Mouse (Mus musculus): ENCODE measurements at regions not wholly inside any gene's neighbourhood (a gene's known extent, or its start where the extent isn't known, plus 50 kb on each side); places are given as distances from the start of the nearest gene placed in this dataset.

DNA sequence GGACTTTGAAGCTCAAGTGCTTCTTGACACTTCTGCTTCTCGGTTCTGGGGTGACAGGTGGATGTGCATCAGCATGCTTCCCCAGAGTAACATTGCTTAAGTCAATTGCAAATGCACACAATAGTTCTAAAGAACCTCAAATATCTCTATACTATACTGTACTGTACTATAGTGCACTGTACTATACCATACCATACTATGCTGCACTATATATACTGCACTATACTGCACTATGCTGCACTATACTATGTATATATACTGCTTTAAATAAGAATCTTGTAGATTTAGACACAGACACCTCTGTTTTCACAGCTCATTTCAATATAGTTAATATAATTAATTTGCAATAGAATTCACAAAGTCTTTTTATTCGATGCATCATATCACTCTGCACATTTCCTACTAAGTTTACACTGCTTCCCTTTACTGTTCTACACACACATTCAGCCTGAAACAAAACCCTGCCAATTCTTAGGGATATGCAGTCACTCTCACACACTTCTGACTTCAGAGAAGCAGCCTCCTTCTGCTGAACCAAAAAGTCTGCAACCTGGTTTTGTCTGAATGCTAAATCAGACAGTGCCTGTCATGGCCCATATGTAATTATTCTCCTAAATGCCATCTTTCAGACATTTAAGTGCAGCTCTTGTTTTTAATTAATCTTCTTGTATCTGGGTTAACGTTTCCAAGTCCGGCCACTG, 570.8 kb upstream of the Map3k7 start:
- DNase-seq (ENCODE audit: low read depth, low spot score), result no peak

DNA sequence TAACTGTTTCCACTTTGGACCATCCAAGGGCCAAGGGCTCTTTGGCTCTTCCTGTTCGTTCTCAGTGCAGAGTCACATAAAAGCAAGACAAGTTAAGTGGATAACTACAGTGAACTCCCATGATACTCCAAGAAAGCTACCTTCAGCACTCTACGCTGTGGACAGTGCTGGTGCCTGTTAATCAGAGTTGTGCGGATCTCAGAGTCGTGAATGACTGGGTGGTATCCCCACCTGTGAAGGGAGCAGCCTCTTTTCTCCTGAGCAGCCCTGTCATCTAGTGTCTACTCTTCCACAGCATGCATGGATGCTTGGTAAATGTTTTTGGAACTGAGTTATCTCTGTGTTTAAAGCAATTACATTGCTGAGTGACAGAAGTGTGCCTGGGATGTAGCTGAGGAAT, 568.4 kb upstream of the Map3k7 start:
- DNase-seq (ENCODE audit: low read depth, low spot score), result no peak

DNA sequence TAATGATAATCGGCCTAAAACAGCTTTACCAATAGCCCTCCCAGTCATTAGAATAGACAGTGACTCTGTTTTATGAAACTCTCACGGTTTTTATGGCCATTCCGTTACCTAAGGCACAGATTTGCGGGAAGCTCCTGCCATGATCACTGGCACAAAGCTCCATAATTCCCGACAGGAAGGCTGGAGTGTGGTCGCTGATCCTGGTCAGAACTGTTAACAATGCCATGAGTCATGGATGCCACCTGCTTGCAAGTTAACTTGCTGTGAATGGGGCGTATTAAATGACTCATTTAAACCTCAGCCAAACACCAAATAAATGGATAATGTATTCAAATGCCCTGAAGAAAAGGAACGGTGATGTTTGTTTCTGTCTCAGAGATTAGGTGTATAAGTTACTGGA, 559.9 kb upstream of the Map3k7 start:
- DNase-seq (ENCODE audit: low read depth, low spot score), result no peak

DNA sequence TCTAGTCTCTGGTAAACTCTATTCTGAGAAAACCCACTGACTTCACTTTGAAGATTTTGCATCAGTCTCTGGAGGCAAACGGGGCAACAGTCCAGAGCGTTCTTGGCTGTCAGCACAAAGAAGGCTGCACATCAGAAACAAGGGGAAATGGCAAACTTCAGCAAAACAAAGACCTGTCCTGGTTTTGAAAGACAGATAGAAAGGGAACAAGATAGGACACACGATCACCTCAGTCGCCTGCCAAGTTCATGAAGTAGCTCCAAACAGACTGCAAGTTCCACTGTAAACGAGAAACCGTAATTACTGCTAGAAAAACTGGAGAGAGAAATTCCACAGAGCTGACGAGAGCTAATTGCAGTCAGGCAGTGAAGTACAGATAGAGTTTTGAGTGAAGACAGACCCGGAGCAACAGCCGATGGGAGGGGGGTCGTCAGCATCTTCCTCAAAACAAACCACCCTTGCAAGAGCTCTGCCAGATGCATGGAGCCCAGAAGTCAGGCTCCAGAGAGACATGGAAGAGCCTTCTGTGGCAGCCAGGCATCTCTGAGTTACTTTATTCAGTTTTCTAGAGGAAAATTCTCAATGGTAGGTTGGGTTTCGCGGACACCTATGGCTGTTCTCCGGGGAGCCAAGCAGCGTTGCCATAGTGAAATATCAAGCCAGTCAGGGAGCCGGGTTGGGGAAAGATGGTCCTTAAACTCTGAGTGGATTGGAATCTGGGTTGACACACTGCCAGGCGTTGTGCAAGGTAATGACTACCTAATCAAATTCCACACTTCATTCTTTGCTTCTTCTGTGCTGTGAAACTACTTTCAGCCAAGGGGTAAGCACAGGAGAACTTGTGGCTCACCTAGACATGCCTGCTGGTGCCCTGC, 558.8 kb upstream of the Map3k7 start:
- no peak for DNase-seq (ENCODE audit: low read depth, low spot score)

DNA sequence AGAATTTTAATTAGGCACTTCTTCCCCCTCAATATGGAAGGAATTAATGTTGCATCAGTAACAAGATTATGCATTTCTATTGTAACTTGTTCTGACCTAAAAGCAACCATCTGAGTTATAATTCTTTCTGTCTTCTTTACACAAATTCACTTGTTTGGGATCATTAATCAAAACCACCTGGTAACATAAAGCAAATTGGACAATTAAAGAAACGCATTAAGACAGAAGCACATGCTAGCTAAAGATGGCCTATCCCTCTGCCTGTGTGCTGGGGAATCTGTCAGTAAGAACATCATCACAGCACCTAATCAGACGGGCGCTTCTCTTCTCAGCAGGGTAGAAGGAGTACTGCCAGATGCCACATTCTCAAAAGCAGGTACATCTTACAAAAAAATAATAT, 553.7 kb upstream of the Map3k7 start:
- no peak for DNase-seq (ENCODE audit: low read depth, low spot score)

DNA sequence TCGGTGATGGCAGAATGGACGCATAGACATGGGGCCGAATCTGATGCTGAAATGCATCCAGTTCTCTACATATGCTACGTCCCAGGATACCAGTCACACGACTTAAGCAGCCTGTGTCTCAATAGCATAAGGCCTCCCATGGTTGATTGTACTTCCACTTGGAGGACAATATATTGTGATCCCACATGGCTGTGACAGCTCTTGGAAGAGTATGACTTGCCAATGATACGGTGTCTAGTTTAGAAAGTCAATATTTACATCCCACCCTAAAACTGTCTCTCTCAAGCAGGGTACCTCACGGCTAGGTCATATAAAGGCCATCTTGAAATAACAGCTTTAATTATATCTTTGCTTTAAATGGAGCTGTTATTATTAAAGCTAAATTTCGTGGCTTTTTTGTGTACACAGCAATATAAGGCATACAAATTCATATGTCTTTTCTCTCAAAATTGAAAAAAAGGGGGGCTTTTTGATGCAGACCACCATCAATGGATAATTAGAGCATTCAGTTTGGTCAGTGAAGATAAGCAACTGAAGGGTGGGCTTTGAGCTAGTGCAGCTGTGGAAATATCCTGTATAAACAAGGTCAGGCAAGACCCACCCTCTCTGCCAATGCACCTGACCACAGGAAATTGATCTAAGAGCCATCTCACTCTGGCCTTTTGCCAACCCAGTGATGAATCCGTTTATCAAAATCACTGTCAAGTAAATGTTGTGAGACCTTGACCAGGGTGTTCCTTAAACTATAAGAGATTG, 551.9 kb upstream of the Map3k7 start:
- no peak for DNase-seq (ENCODE audit: low read depth, low spot score)

DNA sequence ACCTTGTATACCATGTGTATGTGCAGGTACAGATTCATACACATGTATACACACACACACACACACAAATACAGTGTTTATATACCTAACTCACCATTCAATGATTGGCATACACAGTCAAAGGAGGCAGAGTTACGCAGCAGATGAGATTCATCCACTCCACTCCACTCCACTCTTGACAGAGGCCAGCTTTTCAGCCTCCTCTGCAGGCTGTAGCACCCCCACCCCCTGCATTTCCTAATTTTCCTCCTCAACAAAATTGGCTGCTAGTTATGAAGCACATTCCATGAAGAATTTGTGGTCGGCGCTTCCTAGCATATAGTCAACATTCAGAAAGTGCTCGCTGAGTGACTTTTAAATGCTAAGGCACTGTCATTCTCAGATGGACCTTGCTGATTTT, 546.7 kb upstream of the Map3k7 start:
- DNase-seq (ENCODE audit: low read depth, low spot score), result no peak

DNA sequence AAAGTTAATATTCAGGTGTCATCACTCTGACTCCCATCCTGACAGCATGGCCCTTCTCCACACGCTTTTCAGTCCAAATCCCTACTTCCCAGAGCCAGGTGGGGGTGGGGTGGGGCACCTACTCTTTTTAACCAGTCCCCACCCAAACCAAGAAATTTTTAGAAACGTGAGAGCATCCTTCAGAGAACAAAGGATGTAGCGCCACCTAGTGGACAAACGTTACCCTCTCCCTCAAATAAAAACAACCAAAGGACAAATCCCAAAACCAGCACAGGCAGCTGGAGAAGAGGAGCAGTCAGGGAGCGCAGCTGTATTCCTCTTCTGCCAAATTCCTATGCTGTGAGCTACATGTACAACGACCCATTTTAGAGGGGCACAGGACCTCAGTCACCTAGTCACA, 544.7 kb upstream of the Map3k7 start:
- DNase-seq (ENCODE audit: low read depth, low spot score), result peak; percentile 37

DNA sequence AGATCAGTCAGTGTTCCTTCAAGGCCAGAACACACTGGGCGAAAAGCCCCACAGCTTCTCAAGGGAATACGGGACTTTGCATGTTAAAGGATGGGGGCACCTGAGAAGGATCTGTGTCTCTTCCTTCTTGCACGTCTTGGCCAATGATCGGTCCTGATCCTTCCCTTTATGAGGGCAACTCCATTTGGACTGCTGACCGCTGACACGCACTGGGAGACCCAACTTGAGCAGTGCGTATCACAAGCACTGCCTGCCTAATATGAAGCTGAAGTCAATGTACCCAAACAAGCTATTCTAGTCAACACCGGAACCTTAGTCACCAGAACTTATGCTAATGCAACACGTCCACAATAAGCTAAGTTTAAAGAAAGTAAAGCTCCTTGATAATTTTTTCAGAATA, 543.7 kb upstream of the Map3k7 start:
- DNase-seq (ENCODE audit: low read depth, low spot score), result no peak

DNA sequence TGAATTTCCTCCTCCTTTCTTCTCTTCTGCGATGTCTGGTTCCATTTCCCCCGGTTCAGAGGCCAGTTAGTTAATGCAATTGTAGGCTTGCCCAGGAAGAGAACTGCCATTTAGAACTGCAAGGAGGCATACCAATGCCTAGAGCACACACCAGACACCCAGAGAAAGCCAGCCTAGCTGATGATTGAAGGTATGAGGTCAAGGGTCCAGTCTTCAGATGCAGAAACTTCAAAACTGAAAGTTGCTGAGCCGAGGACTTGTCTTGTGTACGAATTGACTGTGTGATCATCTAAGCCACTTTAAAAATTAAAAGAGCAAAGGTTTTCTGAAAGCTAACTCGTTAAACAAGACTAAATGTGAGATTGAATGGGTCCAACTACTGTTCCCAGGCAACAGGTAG, 542.5 kb upstream of the Map3k7 start:
- no peak for DNase-seq (ENCODE audit: low read depth, low spot score)

DNA sequence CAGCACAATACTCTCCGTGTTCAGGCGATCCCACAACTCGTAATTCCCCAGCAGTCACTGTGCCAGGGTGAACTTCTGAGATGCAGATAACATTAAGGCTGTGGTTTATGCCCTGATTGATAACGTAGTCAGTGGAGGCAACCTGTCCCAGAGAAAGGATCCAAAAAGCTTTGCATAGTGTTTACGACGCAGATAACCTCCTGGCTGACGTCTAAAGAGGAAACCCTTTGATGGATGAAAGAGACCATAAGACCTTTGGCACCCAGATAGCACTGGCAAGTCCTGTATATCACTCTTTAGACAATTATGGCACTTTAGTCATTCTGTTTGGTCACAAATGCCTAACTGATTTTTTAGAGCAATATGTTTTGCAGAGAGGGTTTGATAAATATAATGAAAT, 538.8 kb upstream of the Map3k7 start:
- no peak for DNase-seq (ENCODE audit: low read depth, low spot score)

DNA sequence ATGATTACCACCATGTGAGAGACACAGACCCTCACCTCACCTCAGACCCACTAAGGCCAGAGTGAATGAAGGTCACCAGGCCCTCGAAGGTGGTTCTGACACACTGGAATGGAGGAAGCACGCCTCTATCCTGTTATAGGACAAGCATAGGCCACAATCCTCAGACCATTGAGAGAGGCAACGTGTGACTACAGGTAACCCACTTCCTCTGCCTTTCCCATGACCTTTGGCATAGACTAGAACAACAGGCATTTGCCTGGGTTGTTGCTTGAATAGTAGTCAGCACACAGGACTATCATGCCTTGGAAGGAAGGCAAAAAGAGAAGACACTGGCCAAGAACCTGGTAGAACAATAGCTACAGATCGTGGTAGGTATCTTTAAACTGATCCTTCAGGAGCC, 538.2 kb upstream of the Map3k7 start:
- DNase-seq (ENCODE audit: low read depth, low spot score), result no peak

DNA sequence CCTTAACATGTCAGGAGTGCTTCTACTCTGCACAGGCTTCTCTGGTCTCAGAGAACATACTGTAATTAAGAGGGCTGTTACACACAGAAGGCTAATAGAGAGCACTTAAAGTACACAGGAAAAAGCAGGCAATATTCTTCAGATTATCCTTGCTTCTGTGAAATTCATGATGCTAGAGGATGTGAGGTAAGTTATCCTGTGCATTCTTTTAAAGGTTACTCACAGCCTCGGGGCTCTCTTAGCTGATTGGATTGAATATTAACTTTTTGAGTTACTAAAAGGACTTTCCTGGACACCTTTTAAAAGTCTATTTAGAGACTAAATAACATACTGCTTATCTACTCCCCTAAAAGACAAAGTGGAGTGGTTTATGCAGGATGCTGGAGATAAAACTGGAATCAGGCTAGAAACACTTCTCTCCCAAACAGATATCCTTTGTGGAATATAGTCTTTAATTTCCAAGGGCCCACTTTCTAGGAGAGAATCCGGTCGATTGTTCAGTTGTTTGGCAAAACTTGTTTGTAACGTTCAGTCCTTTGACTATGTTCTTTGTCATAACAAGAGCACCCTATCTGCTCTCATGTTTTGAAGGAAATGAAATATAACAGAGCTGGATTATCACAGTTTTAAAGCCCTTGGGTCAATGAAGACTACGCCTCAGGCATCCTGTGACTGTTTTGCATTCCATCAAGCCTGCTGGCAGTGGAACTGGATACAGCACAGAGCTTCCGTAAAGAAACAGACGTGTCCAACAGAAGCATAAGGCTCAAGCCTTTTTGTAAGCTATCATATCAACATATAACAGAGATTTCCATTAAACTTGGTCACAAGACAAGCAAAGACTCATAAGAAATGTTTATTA, 537.5 kb upstream of the Map3k7 start:
- no peak for DNase-seq (ENCODE audit: low read depth, low spot score)

DNA sequence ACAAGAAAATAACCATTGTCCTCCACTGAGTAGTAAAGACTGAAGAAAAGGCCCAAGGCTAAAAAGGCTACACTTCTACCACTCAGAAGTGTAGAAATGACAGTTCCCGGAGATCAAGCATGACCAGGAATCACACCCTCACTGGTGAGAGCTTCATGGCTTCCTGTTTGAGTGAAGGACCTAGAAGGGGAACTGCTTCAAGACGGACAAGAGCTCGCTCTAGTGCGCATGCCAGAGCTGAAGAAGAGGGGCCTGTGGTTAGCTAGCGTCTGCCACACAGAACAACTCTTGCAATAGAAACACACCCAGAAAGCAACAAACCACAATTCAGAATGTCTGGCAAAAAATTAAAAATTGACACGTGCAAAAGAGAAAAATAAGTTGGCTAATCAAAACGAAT, 530.0 kb upstream of the Map3k7 start:
- no peak for DNase-seq (ENCODE audit: low read depth, low spot score)

DNA sequence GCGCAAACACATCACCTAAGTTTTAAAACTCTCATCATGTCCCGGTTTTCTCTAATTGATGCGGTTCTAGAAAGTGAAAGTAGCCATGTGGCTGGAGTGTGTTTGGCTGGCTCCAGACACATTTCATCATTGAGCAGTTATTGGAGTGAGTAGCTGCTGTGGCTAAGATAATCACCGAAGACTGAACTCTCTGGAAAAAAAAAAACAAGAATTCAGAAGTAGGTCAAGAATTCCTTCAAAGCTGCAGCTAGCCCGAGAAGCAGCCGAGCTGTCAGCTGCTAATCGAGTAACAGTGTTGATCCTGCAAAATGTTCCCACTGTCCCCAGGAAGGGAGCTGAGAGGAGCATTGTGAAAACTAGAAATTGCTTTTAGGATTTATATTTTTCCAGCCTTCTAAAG, 509.0 kb upstream of the Map3k7 start:
- no peak for DNase-seq (ENCODE audit: low read depth, low spot score)

DNA sequence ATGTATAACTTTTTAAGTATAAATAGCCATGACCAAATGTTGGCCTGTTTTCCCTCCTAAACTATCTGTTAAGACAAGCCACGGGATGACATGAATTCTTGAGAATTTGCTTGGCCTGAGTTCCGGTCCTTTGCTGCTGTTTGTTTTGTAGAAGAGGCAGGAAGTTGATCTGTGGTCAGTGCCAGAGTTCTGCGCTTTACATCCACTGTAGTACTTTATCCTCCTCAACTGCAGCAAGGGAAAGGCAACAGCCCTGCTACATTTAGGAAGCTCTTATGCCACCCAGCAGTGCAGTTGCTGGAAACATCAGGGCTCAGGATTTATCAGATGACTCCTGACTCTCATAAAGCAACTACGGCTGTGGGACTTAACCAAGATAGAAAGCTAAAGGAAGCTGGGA, 508.4 kb upstream of the Map3k7 start:
- DNase-seq (ENCODE audit: low read depth, low spot score), result no peak

DNA sequence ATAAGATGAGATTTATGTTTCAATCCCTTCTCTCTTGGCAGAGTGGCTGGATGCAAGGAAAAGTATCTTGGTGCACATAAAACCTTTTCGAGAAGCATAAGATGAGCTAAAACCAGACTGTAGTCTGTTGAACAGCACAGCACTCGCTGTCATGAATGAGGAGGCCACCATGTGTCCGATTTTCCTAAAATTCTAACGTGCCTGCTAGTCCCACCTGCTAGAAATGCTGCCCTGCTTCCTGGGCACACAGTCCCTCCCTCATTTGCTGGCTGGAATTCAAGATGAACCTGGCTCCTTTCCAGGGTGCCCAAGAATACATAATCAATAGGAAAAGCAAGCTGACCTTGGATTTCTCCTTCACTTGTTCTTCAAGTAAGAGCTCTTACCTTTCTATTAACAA, 501.4 kb upstream of the Map3k7 start:
- no peak for DNase-seq (ENCODE audit: low read depth, low spot score)

DNA sequence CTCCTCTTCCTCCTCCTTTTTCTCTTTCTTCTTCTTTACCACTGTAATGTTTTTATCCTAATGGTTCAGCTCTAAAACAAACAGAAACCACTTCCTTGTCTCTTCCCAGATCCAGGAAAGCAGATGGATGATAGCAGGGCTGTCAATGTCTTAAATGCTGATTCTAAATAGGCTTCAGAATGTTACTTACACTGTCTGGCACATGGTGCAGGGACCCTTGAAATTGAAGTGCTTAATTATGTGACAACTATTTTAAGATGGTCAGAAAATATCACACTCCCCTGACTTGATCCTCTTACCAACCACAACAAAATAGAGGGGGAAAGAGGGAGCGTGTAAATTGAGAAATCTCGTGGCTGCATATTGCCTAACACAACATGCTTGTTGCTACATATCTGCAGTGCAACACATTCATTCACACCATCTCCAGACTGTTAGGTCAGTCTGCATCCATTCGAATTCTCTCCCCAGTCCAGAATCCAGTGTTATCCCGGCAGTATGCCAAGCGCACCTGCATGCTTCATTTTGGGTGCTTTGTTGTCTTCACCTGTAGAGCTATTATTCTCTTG, 500.7 kb upstream of the Map3k7 start:
- DNase-seq (ENCODE audit: low read depth, low spot score), result no peak

DNA sequence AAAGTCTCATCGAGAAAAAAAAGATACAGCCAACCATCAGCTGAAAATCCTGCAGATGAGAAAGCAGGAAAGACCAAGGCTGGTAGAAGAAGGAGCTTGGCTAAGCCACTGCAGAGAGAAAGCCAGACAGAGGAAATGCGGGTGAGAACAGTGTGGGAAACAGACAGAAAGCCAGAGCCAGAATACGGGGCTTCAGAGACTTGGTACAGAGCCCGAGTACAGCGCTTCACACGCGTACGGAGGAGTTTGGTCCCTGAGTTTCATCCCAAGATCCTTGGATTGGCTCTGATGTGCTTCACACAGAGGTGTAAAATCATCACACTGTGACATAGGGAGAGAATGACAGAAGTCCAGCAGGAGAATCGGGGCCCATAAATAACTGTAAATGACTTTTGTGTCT, 495.6 kb upstream of the Map3k7 start:
- no peak for DNase-seq (ENCODE audit: low read depth, low spot score)

DNA sequence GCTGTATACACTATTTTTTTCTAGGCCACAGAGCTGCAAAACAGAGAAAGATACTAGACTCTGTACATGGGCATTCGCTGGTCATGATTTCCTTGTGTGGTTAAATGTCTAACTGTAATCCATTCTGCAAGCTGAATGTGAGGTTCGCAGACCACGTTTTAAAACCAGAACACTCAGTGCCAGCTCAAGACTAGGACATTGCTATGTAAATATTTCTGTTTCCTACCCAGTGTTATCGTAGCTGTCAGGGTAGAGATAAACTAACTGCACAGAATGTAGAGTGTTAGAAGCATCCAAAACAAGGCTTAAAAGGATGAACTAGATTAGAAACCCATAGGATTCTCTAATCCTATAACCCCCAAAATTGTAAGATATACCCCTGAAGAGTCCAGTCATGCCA, 494.1 kb upstream of the Map3k7 start:
- DNase-seq (ENCODE audit: low read depth, low spot score), result no peak

DNA sequence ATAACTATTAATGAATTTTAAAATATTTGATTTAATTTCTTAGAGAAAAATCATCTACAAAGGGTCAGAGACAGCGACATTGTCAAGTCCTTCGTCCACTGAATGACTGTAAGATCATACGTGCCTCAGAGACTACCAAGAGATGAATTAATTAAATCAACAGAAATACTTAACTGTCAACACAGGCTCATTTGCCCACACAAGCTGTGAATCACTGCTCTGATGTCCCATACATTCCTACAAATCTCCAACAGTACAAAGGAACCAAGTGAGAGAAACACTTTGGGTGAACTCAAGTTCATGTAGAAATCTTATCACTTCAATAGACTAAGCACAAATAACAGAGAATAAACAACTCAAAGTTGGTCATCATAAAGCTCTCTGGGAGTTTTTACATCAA, 471.4 kb upstream of the Map3k7 start:
- DNase-seq (ENCODE audit: low read depth, low spot score), result no peak
